Mouse (Mus musculus) lung, adult 18-20 months (tissue): ENCODE results near the gene Hist1h2ae.
"Not testable (repeated sequence)": the region's sequence is repeated elsewhere in the genome, so short reads cannot be mapped to it uniquely, and the experiment has no call there.

Source experiments
- DNase-seq, 2 experiments: peaks; one replicate each; pipeline ENCODE4 v3.0.0; 2022; ENCODE audit warnings: mixed read lengths in 2 of 2

Hist1h2ae gene

DNA sequence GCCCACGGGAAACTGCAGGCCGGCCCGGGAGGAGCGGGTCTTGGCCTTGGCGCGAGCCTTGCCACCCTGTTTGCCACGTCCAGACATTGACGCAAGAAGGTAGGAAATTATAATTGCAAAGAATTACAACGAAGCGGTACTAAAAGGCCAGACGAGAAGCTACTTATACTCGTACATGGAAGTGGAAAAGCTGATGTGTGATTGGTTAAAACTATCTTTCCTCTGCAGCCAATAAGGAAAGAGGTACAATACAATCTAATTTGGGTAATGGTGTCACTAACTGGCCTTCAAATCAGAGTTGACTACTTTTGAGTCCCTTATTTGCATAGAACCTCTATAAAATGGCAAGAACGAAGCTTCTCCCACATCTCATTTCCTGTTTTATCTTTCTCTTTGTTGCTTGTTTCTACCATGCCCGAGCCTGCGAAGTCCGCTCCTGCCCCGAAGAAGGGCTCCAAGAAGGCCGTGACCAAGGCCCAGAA is at the start of gene Hist1h2ae, which contains the start of gene Hist1h2bg:
Hist1h2ae (minus strand) TSS at position 199 of the 482 bp plus-strand sequence.
Hist1h2bg (plus strand) TSS at position 375 of the 482 bp plus-strand sequence.
- peak; percentile 51 to 60 for DNase-seq

DNA sequence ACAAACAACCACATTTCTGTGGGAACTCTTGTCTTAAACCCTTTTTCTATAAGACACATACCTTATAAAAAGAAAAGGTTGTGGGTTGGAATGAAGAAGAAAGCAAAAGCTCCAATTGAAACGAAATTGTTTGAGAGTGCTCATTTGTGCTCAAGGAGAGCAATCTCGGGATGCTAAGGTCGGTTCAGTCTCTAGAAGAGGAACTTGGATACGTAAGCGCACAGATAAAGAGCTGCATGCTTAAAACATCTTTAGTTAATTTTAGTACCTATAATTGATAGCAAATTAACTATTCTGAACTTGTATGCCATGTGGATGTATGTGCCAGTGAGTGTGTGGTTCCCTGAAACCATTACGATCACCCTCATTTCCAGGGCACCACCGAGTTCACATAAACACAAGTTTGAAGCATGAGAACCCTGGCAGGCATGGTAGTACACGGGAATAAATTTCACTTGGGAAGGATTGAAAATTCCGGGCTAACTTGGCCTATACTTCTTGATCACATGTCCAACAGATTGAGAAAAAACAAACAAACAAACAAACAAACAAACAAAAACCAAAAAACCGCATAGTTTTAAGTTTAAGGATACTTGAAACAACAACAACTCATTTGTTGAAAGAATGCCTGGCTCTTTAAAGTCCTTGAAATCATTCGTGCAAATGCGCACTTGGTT is 49.2 kb upstream of the Hist1h2ae start:
- no peak for DNase-seq

GRCm38 (mm10) chr13:23611638-23612037 is 40.6 kb upstream of the Hist1h2ae start:
- DNase-seq, result no peak

DNA sequence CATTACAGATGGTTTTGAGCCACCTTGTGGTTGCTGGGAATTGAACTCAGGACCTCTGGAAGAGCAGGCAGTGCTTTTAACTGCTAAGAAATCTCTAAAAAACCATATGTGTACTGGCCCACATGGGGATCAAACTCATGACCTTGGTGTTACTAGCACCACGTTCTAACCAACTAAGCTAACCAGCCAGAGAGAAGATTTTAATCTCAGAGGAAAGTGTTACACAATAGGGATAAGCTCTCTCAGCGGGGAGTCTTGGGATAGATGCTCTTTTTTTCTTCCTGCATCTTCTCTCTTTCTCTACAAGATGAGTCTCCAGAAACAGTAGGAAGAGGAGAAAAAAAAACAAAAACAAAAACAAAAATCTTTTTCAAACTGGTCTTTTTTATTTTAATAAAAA is 39.4 kb upstream of the Hist1h2ae start:
- no peak for DNase-seq

DNA sequence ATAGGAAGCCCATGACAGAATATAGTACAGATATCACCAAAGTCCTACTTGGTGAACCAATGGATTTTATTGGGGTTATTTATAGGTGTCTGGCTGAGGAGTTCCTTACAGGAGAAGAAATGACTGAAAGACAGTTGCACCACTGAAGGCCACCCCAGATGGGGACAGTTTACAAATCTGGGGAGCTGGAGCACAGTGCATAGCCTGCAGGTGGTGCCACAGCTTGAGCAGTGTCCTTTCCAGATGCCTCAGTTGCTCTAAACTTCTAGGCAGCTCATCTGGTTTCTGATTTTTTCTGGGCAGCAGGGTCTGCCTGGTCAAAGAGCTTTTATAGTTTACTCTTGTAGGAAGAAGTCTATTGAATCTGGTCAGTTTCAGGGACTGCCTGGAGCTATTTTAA is 38.8 kb upstream of the Hist1h2ae start:
- DNase-seq, result no peak

DNA sequence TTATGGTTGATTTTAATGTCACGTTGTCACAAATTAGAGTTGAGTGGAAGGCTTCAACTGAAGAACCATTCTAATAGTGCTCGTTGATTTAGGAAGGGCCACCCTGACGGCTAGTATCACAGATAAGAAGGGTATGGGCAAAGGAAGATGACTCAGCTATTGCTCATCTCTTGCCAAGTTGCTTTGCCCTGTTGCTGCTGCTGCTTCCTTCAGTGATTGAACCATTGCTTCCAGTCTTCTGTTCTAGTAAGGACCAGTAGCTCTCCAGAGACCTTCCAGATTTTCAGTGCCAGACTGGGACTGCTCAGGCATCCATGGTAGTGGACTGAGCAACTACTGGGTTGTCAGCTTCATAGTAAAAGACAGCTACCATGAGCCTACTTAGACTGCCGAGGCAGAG is 38.2 kb upstream of the Hist1h2ae start:
- DNase-seq, result no peak

- DNase-seq, result no peak
These were observed 34.0 kb upstream of the Hist1h2ae start for GRCm38 (mm10) chr13:23605052-23605451.

DNA sequence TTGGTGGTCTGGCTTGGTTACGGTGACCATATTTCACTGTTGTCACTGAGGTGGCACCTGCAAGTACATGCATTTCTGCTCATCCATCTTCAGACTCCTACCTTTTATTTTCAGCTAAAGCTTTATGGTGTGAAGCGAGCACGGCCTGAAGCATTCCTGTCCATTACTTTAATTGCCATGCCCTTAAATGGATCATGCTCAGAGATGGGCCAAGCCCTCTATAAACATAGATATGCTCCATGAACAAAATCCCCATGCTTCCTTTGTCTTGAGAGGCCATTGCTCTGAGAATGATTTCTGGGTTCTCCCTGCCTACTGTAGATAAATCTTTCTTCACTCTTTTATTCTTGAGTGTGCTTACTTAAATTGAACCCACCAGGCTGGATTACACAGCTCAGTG is 33.4 kb upstream of the Hist1h2ae start:
- no peak for DNase-seq

DNA sequence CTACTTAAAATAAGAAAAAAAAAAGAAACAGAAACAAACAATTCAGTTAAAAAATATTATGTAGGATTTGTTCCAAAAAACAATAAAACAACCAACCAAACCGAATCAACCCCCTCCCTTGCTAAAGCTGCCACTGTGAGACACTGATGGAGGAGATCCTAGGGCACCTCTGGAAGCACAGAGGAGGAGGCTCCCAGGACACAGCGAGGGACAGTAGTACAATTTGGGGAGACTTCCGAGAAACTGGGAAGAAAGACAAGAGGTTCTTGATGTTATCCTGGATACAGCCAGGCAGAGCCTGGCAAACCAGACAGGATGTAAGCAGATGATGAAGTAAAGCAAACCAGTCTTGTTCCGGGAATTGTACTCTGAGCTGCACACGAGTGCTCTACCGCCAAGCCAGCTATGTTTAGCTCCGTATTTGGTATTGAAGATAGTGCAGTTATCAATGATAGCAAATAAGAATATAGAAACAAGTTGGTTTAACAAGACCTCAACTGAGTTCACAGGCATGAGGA is 32.2 kb upstream of the Hist1h2ae start:
- DNase-seq, result peak; percentile 35 to 61

GRCm38 (mm10) chr13:23597957-23598356 is 26.9 kb upstream of the Hist1h2ae start:
- peak; percentile 75 to 81 for DNase-seq

DNA sequence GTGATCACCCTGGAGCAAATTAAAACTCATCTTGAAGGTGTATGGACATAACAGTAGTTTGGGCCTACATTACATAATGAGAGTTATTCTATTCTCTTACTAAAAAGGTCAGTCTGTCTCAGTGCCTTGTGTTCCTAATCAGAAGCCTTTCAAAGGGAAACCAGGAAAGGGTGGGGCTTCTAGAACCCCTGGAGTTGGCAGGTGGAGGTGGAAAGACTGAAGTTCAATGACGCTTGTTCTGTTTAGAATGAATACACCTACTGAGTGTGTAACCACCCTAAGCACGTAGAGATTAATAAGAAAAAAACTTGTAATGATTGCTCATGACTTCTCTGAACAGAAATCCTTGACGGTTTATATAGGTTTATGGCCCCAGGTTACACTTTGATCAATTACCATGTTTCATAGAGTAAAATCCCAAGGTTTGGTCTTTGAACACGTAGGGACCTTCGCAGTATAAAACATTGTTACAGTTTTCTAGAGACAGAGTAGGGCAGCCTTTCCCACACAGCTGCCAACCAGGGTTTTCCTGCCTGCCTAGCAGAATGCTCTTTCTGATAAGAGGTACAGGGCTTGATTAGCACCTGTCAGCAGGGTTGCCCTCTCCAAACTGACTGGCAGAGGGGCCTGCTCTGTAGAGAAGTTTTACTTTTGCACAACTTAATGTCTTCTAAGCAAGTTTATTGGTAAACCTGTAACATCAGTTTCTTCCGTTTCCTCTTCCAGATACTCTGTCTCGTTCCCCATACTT is 24.8 kb upstream of the Hist1h2ae start:
- no peak for DNase-seq

DNA sequence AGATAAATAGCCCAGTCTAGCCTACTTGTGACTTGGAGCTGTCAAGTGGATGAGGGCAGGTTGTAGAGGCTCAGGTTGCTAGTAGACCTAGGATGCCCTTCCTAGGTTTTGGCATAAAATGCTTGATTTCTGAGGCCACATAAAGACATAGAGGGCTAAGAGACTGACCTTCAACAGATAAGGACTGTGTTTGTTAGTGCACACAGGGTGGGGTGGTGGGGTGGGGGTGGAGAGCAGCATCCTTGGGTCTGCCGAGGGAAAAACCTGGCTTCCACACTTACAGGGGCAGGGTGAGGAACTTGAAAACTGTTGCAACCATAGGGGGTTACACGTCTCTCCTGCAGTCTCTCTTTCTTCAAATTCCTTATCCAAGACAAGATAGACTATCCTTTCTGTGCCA is 24.2 kb upstream of the Hist1h2ae start:
- DNase-seq, result no peak

GRCm38 (mm10) chr13:23593051-23593770 is 22.2 kb upstream of the Hist1h2ae start:
- peak in 1 of 2 experiments; percentile 42 for DNase-seq

GRCm38 (mm10) chr13:23592614-23593013 is 21.6 kb upstream of the Hist1h2ae start:
- DNase-seq, result no peak

- DNase-seq, result not testable (repeated sequence)
These were observed 20.9 kb upstream of the Hist1h2ae start for GRCm38 (mm10) chr13:23591886-23592285.

DNA sequence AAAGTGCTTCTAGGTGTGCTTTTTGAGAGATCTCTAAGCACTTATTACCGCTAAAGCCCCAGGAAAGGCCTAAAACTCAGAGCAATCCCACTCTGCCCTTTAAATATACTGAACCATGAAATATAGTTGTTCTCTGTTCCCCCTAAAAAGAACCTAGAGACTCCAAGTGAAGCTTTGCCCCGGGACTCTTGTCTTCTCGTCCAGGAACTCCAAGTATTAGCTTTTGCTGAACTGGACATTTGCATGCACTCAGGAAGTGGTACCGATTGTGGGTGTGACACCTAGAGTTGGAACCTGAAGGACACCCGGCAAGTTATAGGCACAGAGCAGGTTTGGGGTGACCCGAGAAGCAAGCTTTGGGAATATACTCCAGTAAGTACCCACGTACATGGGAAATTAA is 20.2 kb upstream of the Hist1h2ae start:
- no peak for DNase-seq

DNA sequence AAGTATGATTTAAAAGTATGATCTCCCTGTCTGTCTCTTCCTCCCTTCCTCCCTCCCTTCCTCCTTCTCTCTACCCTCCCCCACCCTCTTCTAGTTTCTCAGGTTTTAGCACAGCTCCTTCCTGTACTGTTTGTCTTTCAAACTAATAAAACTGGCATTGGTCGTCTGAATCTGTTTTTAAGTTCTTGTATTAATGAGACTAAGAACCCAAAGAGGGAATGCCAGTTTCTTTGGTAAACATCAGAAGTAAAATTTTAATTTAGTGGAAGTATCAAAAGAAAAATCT is 15.9 kb upstream of the Hist1h2ae start:
- no peak for DNase-seq

- no peak for DNase-seq
These were observed 15.3 kb upstream of the Hist1h2ae start for GRCm38 (mm10) chr13:23586099-23586939.

- DNase-seq, result peak; percentile 81
These were observed 14.6 kb upstream of the Hist1h2ae start for GRCm38 (mm10) chr13:23585442-23586098.

DNA sequence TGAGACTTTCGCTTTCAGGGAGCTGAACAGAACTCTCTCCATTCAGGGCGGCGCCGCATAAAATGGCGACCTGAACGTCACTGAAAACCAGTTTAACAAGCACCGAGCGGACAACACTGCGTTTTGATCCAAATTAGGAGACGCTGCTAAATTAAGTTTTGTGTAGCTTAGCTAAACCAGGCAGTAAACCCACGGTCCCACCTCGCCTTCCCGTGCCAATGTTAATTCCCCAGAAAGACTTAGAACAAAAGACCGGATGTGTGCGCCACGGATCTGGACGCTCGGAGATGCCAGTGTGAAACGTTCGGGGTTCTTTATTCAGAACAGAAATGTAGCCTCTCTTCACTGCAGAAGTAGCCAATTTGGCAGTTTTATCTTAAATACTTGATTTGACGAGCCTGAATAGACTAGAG is 14.0 kb upstream of the Hist1h2ae start:
- DNase-seq, result peak; percentile 78 to 86

GRCm38 (mm10) chr13:23584331-23584730 is 13.3 kb upstream of the Hist1h2ae start:
- DNase-seq, result no peak
